Mouse (Mus musculus): ENCODE data around the gene Lpcat1. TPM values are rescaled to one million over a fixed set of nuclear protein-coding genes. Genes with fewer than 3 reads are reported as not detected.

Gene Lpcat1
- polyA plus RNA-seq, 1 experiment from 2014 or later = 60.4 TPM

GRCm38 (mm10) chr13:73488707-73489106 lies 21.7 kb downstream of the Lpcat1 start:
- H3K9ac ChIP-seq = no peak overlapping the region
- H3K36me3 ChIP-seq = peaks cover 58% of the 10 kb centered on the region
- no peaks in the 10 kb centered on the region for H3K27me3 ChIP-seq (replicated peaks)
- no peak overlapping the region for H3K4me2 ChIP-seq (replicated peaks)
- H3K4me3 ChIP-seq = no peak overlapping the region
- WGBS = 88% methylated on average over 9 of the region's 9 CpGs
- H3K9me3 ChIP-seq = 0 out of 2 replicates have a peak, but pooled peaks cover 4% of the 10 kb centered on the region
- no peaks in the 10 kb centered on the region for H3K4me1 ChIP-seq
- H3K27ac ChIP-seq = no peak overlapping the region
- ATAC-seq (ENCODE audit: low FRiP score, low read depth) = no peak

GRCm38 (mm10) chr13:73489986-73490385 lies 23.0 kb downstream of the Lpcat1 start:
- Histone ChIP-seq H3K36me3 (peaks cover 66% of the 10 kb centered on the region), H3K4me2 (replicated peaks) (no peak overlapping the region), H3K4me3 (no peak overlapping the region), H3K9ac (no peak overlapping the region), H3K27ac (no peak overlapping the region), H3K9me3 (0 out of 2 replicates have a peak, but pooled peaks cover 4% of the 10 kb centered on the region), H3K4me1 (no peaks in the 10 kb centered on the region), H3K27me3 (replicated peaks) (no peaks in the 10 kb centered on the region)
- WGBS = 88% methylated on average over 3 of the region's 3 CpGs
- no peak for ATAC-seq (ENCODE audit: low FRiP score, low read depth)

- H3K9me3 ChIP-seq = 0 out of 2 replicates have a peak, but pooled peaks cover 4% of the 10 kb centered on the region
- ATAC-seq (ENCODE audit: low FRiP score, low read depth) = no peak
- H3K4me1 ChIP-seq = no peaks in the 10 kb centered on the region
- no peak overlapping the region for H3K4me3 ChIP-seq
- H3K27ac ChIP-seq = no peak overlapping the region
- peaks cover 67% of the 10 kb centered on the region for H3K36me3 ChIP-seq
- WGBS = 84% methylated on average over 8 of the region's 8 CpGs
- H3K9ac ChIP-seq = no peak overlapping the region
- H3K4me2 ChIP-seq (replicated peaks) = no peak overlapping the region
- no peaks in the 10 kb centered on the region for H3K27me3 ChIP-seq (replicated peaks)
Measured at GRCm38 (mm10) chr13:73490564-73491170, 23.7 kb downstream of the Lpcat1 start.

GRCm38 (mm10) chr13:73493183-73493582 lies 26.2 kb downstream of the Lpcat1 start:
- WGBS = 92% methylated on average over 4 of the region's 4 CpGs
- Histone ChIP-seq H3K27ac (no peak overlapping the region), H3K9ac (no peak overlapping the region), H3K4me2 (replicated peaks) (no peak overlapping the region), H3K36me3 (peaks cover 69% of the 10 kb centered on the region), H3K4me3 (no peak overlapping the region), H3K9me3 (no peaks in the 10 kb centered on the region), H3K4me1 (no peaks in the 10 kb centered on the region), H3K27me3 (replicated peaks) (no peaks in the 10 kb centered on the region)
- ATAC-seq (ENCODE audit: low FRiP score, low read depth) = no peak

- Histone ChIP-seq H3K27me3 (replicated peaks) (no peaks in the 10 kb centered on the region), H3K4me1 (no peaks in the 10 kb centered on the region), H3K36me3 (peaks cover 73% of the 10 kb centered on the region), H3K27ac (no peak overlapping the region), H3K4me3 (no peak overlapping the region), H3K9ac (no peak overlapping the region), H3K9me3 (no peaks in the 10 kb centered on the region), H3K4me2 (replicated peaks) (no peak overlapping the region)
- no peak for ATAC-seq (ENCODE audit: low FRiP score, low read depth)
- 97% methylated on average over 9 of the region's 9 CpGs for WGBS
Measured at GRCm38 (mm10) chr13:73494528-73494927, 27.5 kb downstream of the Lpcat1 start.

GRCm38 (mm10) chr13:73496137-73496536 lies 29.1 kb downstream of the Lpcat1 start:
- WGBS = 81% methylated on average over 2 of the region's 2 CpGs
- no peak overlapping the region for H3K4me2 ChIP-seq (replicated peaks)
- peaks cover 75% of the 10 kb centered on the region for H3K36me3 ChIP-seq
- H3K27ac ChIP-seq = no peak overlapping the region
- no peak overlapping the region for H3K4me3 ChIP-seq
- no peaks in the 10 kb centered on the region for H3K4me1 ChIP-seq
- H3K9me3 ChIP-seq = no peaks in the 10 kb centered on the region
- no peak overlapping the region for H3K9ac ChIP-seq
- no peak for ATAC-seq (ENCODE audit: low FRiP score, low read depth)
- no peaks in the 10 kb centered on the region for H3K27me3 ChIP-seq (replicated peaks)

- no peaks in the 10 kb centered on the region for H3K27me3 ChIP-seq (replicated peaks)
- H3K4me3 ChIP-seq = no peak overlapping the region
- no peak overlapping the region for H3K9ac ChIP-seq
- H3K9me3 ChIP-seq = no peaks in the 10 kb centered on the region
- 70% methylated on average over 6 of the region's 6 CpGs for WGBS
- H3K4me2 ChIP-seq (replicated peaks) = no peak overlapping the region
- no peak overlapping the region for H3K27ac ChIP-seq
- no peak for ATAC-seq (ENCODE audit: low FRiP score, low read depth)
- H3K36me3 ChIP-seq = peaks cover 62% of the 10 kb centered on the region
- H3K4me1 ChIP-seq = no peaks in the 10 kb centered on the region
Measured at GRCm38 (mm10) chr13:73499893-73500604, 33.1 kb downstream of the Lpcat1 start.

GRCm38 (mm10) chr13:73502719-73503118 lies 35.7 kb downstream of the Lpcat1 start:
- no peaks in the 10 kb centered on the region for H3K4me1 ChIP-seq
- peaks cover 51% of the 10 kb centered on the region for H3K36me3 ChIP-seq
- no peak for ATAC-seq (ENCODE audit: low FRiP score, low read depth)
- no peak overlapping the region for H3K27ac ChIP-seq
- no peak overlapping the region for H3K4me3 ChIP-seq
- H3K27me3 ChIP-seq (replicated peaks) = no peaks in the 10 kb centered on the region
- 72% methylated on average over 2 of the region's 2 CpGs for WGBS
- H3K4me2 ChIP-seq (replicated peaks) = no peak overlapping the region
- no peaks in the 10 kb centered on the region for H3K9me3 ChIP-seq
- no peak overlapping the region for H3K9ac ChIP-seq

- H3K27ac ChIP-seq = no peak overlapping the region
- no peak overlapping the region for H3K4me2 ChIP-seq (replicated peaks)
- H3K27me3 ChIP-seq (replicated peaks) = no peaks in the 10 kb centered on the region
- WGBS = 66% methylated on average over 7 of the region's 7 CpGs
- peaks cover 38% of the 10 kb centered on the region for H3K36me3 ChIP-seq
- ATAC-seq (ENCODE audit: low FRiP score, low read depth) = peak; percentile 74
- H3K9me3 ChIP-seq = no peaks in the 10 kb centered on the region
- H3K4me3 ChIP-seq = no peak overlapping the region
- H3K9ac ChIP-seq = no peak overlapping the region
- no peaks in the 10 kb centered on the region for H3K4me1 ChIP-seq
Measured at GRCm38 (mm10) chr13:73505686-73506467, 38.9 kb downstream of the Lpcat1 start.

GRCm38 (mm10) chr13:73508817-73509550 lies 42.0 kb downstream of the Lpcat1 start:
- H3K4me2 ChIP-seq (replicated peaks) = no peak overlapping the region
- H3K9me3 ChIP-seq = no peaks in the 10 kb centered on the region
- no peak overlapping the region for H3K9ac ChIP-seq
- WGBS = 88% methylated on average over 8 of the region's 8 CpGs
- no peaks in the 10 kb centered on the region for H3K27me3 ChIP-seq (replicated peaks)
- H3K4me1 ChIP-seq = no peaks in the 10 kb centered on the region
- H3K4me3 ChIP-seq = no peak overlapping the region
- H3K36me3 ChIP-seq = peaks cover 49% of the 10 kb centered on the region
- no peak for ATAC-seq (ENCODE audit: low FRiP score, low read depth)
- no peak overlapping the region for H3K27ac ChIP-seq

GRCm38 (mm10) chr13:73509869-73510268 lies 42.9 kb downstream of the Lpcat1 start:
- WGBS = 88% methylated on average over 6 of the region's 6 CpGs
- Histone ChIP-seq H3K9ac (no peak overlapping the region), H3K27ac (no peak overlapping the region), H3K9me3 (no peaks in the 10 kb centered on the region), H3K27me3 (replicated peaks) (no peaks in the 10 kb centered on the region), H3K4me1 (no peaks in the 10 kb centered on the region), H3K36me3 (peaks cover 57% of the 10 kb centered on the region), H3K4me3 (no peak overlapping the region), H3K4me2 (replicated peaks) (no peak overlapping the region)
- no peak for ATAC-seq (ENCODE audit: low FRiP score, low read depth)

All from neural tube, embryonic 12.5 days (tissue).